Mouse (Mus musculus): ENCODE data around the gene Il17ra.

DNA sequence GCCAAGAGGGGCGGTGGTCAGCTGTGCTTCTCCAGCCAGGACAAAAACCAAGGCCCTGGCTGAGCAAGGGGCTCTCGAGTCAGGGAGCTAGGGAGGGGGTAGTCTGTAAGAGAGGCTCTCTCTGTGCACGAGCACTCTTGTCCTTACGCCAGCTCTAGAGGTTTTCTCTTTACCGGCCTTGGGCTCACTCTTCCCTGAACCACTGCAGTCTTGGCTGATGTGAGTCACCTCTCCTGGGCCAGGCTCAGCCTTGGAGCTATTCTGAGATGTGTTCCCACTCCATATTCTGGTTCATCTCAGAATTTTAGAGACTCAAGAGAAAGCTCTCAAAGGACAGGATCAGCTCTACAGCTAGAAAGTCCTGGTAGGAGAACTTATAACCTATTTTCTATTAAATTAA is 54.3 kb downstream of the Il17ra start:
- TF ChIP-seq CTCF (IDR thresholded peaks at IDR 0.05; ENCODE audit: control insufficient read depth, insufficient read depth, insufficient read length): no peak
- TF ChIP-seq MYOD1 (IDR thresholded peaks at IDR 0.05; ENCODE audit: control insufficient read depth, insufficient read length, low read depth): no peak

Measured in C2C12 (cell line).